Mouse (Mus musculus) spleen, adult 12 weeks (tissue): ENCODE measurements around the gene Ahdc1.

Source experiments
- DNase-seq: peaks from one replicate; pipeline ENCODE4 v3.0.0; 2022; ENCODE audit warnings: low spot score

The Ahdc1 gene

GRCm38 (mm10) chr4:133054530-133054929, 43.5 kb downstream of the Ahdc1 start:
- no peak for DNase-seq

GRCm38 (mm10) chr4:133055163-133055951, 44.3 kb downstream of the Ahdc1 start:
- DNase-seq = no peak

- DNase-seq = peak; percentile 63
Measured at GRCm38 (mm10) chr4:133056069-133056890, 45.2 kb downstream of the Ahdc1 start.

GRCm38 (mm10) chr4:133057389-133058122, 46.5 kb downstream of the Ahdc1 start:
- DNase-seq = no peak

GRCm38 (mm10) chr4:133058123-133058453, 47.0 kb downstream of the Ahdc1 start:
- DNase-seq = no peak

- no peak for DNase-seq
Measured at GRCm38 (mm10) chr4:133058513-133059480, 47.7 kb downstream of the Ahdc1 start.

- no peak for DNase-seq
Measured at GRCm38 (mm10) chr4:133060702-133061101, 49.6 kb downstream of the Ahdc1 start.

- no peak for DNase-seq
Measured at GRCm38 (mm10) chr4:133061798-133062197, 50.7 kb downstream of the Ahdc1 start.

- no peak for DNase-seq
Measured at GRCm38 (mm10) chr4:133062286-133062685, 51.2 kb downstream of the Ahdc1 start.

- no peak for DNase-seq
Measured at GRCm38 (mm10) chr4:133063203-133063602, 52.1 kb downstream of the Ahdc1 start.

GRCm38 (mm10) chr4:133063799-133064198, 52.7 kb downstream of the Ahdc1 start:
- no peak for DNase-seq

GRCm38 (mm10) chr4:133064791-133065190, 53.7 kb downstream of the Ahdc1 start:
- no peak for DNase-seq

GRCm38 (mm10) chr4:133065894-133066386, 54.9 kb downstream of the Ahdc1 start:
- no peak for DNase-seq

- DNase-seq = no peak
Measured at GRCm38 (mm10) chr4:133068400-133069138, 57.5 kb downstream of the Ahdc1 start.

- DNase-seq = no peak
Measured at GRCm38 (mm10) chr4:133070388-133070787, 59.3 kb downstream of the Ahdc1 start.

- DNase-seq = no peak
Measured at GRCm38 (mm10) chr4:133070821-133071372, 59.8 kb downstream of the Ahdc1 start.

GRCm38 (mm10) chr4:133073192-133073591, 62.1 kb downstream of the Ahdc1 start:
- DNase-seq = no peak

GRCm38 (mm10) chr4:133074070-133074819, 63.2 kb downstream of the Ahdc1 start:
- DNase-seq = no peak

- DNase-seq = no peak
Measured at GRCm38 (mm10) chr4:133074894-133075572, 64.0 kb downstream of the Ahdc1 start.
